Mouse (Mus musculus): ENCODE results near the gene Arhgap15.

The Arhgap15 gene

DNA sequence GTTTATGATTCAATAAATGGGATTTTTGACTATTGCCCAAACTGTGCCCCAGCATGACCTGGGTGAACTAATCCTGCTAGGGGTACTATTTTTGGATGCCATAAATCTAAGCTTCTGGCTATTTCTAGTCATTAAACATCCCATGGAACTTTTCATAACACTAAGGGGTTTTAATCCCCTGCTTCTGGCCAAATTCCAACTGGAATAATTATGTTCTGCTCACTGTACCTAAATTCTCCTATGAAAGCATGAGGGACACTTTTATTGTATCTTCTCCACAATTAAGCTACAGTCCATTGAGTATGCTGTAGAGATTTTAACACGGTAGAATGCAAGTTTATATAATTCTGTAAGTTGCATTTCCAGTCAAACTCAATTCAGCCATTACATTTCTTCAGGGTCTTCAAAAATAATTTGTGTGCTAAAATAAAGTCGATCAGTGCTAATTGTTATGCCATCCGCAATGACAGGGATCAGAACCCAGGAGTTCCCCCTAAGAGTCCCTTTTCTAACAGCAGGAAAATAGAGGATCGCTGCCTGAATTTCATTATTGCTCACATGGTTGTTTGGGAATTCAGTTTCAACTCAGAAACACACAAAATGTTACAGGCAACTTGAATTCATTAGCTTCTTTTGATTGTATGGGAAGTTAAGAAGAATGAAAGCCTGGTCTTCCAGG is 671.1 kb downstream of the Arhgap15 start:
- DNase-seq (ENCODE audit: extremely low spot score, low spot score) = no peak

GRCm38 (mm10) chr2:44430521-44430920 is 681.9 kb downstream of the Arhgap15 start:
- no peak for DNase-seq (ENCODE audit: extremely low spot score, low spot score)

DNA sequence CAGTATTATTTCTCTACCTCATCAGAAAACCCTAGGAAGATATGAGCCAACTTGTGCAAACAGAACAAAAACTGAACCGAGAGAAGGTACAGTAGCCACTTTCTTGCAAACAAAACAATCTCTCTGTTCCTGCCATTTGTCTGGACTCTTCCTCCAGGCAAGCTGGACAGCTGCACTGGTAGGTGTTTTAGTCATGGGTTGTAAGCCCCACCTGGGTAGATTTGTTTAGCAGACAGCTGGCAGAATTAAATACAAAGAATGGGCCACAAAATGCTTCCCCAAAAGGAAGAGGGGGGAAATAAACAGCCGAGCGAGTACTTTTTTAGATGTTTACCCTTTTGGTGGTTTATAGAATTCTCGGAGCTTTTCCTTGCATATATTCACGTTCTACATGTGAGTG is 688.0 kb downstream of the Arhgap15 start:
- no peak for DNase-seq (ENCODE audit: extremely low spot score, low spot score)

- no peak for DNase-seq (ENCODE audit: extremely low spot score, low spot score)
Observed at GRCm38 (mm10) chr2:44437496-44438057, 689.0 kb downstream of the Arhgap15 start.

GRCm38 (mm10) chr2:44438070-44438469 is 689.4 kb downstream of the Arhgap15 start:
- no peak for DNase-seq (ENCODE audit: extremely low spot score, low spot score)

- DNase-seq (ENCODE audit: extremely low spot score, low spot score) = no peak
Observed at GRCm38 (mm10) chr2:44444938-44445337, 696.3 kb downstream of the Arhgap15 start.
